Comparison of ENCODE assay signal across 15 mouse cellular contexts in genomic region chr6:65864919-65865318, GRCm38 (mm10).
DNase-seq lines count a peak whose midpoint lies in the region; ATAC-seq and TF ChIP-seq lines count a peak whose summit lies in the region.
"Had no signal": no experiment of that assay in that cellular context is flagged by ENCODE, and none has a peak within 500 bp of the region (broad histone marks: within the 10 kb centered on the region; RNA-seq: fewer than 3 reads in every experiment).

No protein-coding gene starts in this region.

- H3K9ac ChIP-seq in embryonic facial prominence, embryonic 11.5 days (replicated peaks; ENCODE audit: low read length) = no peak overlapping the region
- no peak overlapping the region for H3K9ac ChIP-seq in liver, postnatal 0 days (replicated peaks)
- no peak overlapping the region for H3K9ac ChIP-seq in liver, embryonic 11.5 days (ENCODE audit: low read depth, low read length)
- H3K9ac ChIP-seq: liver, embryonic 13.5 days; neural tube, embryonic 12.5 days had no signal

- WGBS in embryonic facial prominence, embryonic 11.5 days = 81% methylated on average over 5 of the region's 5 CpGs
- 85% methylated on average over 5 of the region's 5 CpGs for WGBS in embryonic facial prominence, embryonic 10.5 days
- WGBS in liver, postnatal 0 days (ENCODE audit: insufficient replicate concordance) = 80% methylated on average over 5 of the region's 5 CpGs
- whole genome bisulfite sequencing in liver, embryonic 11.5 days = 81% methylated on average over 5 of the region's 5 CpGs

- H3K4me3 ChIP-seq in embryonic facial prominence, embryonic 11.5 days (ENCODE audit: low read depth, low read length) = no peak overlapping the region
- H3K4me3 ChIP-seq in embryonic facial prominence, embryonic 10.5 days = no peak overlapping the region
- H3K4me3 ChIP-seq in liver, postnatal 0 days (ENCODE audit: low read depth, low read length) = no peak overlapping the region
- H3K4me3 ChIP-seq in liver, embryonic 11.5 days (ENCODE audit: low read depth, low read length) = no peak overlapping the region
- H3K4me3 ChIP-seq: forebrain, embryonic 10.5 days; liver, embryonic 13.5 days; neural tube, embryonic 12.5 days had no signal

- TF ChIP-seq CTCF in liver, postnatal 0 days (IDR thresholded peaks at IDR 0.05; ENCODE audit: low read depth) = 0 out of 2 replicates have a peak, but pooled peaks have one; percentile 23

- no peaks in the 10 kb centered on the region for H3K36me3 ChIP-seq in embryonic facial prominence, embryonic 11.5 days (replicated peaks; ENCODE audit: control insufficient read depth, insufficient read depth, low read depth, low read length)
- peaks cover 5% of the 10 kb centered on the region; the same call in 1 of the 2 replicates for H3K36me3 ChIP-seq in embryonic facial prominence, embryonic 10.5 days (replicated peaks)
- no peaks in the 10 kb centered on the region for H3K36me3 ChIP-seq in liver, postnatal 0 days (replicated peaks; ENCODE audit: insufficient read depth, low read length)
- no peaks in the 10 kb centered on the region; the same call in 1 of the 2 replicates for H3K36me3 ChIP-seq in liver, embryonic 11.5 days (ENCODE audit: control insufficient read depth, insufficient read depth, low read length)
- H3K36me3 ChIP-seq: liver, embryonic 13.5 days; neural tube, embryonic 12.5 days had no signal

- no peak for TF ChIP-seq EP300 in liver, postnatal 0 days (IDR thresholded peaks at IDR 0.05; ENCODE audit: low read depth)

- no peaks in the 10 kb centered on the region for H3K9me3 ChIP-seq in embryonic facial prominence, embryonic 11.5 days (replicated peaks; ENCODE audit: control insufficient read depth, low read length)
- no peaks in the 10 kb centered on the region for H3K9me3 ChIP-seq in embryonic facial prominence, embryonic 10.5 days
- no peaks in the 10 kb centered on the region for H3K9me3 ChIP-seq in liver, postnatal 0 days (ENCODE audit: low read length)
- H3K9me3 ChIP-seq in liver, embryonic 11.5 days (ENCODE audit: control insufficient read depth, low read length) = no peaks in the 10 kb centered on the region
- H3K9me3 ChIP-seq: forebrain, embryonic 10.5 days; liver, embryonic 13.5 days; neural tube, embryonic 12.5 days had no signal

- no peak overlapping the region for H3K4me2 ChIP-seq in embryonic facial prominence, embryonic 11.5 days (ENCODE audit: low read depth, low read length)
- no peak overlapping the region for H3K4me2 ChIP-seq in liver, postnatal 0 days (ENCODE audit: low read depth, low read length)
- H3K4me2 ChIP-seq in liver, embryonic 11.5 days = no peak overlapping the region
- H3K4me2 ChIP-seq: liver, embryonic 13.5 days; midbrain, embryonic 11.5 days; neural tube, embryonic 12.5 days had no signal

- no peaks in the 10 kb centered on the region for H3K4me1 ChIP-seq in embryonic facial prominence, embryonic 11.5 days (ENCODE audit: control insufficient read depth, insufficient read depth, low read length)
- peaks cover 4% of the 10 kb centered on the region for H3K4me1 ChIP-seq in embryonic facial prominence, embryonic 10.5 days
- H3K4me1 ChIP-seq in liver, postnatal 0 days (ENCODE audit: insufficient read depth) = no peaks in the 10 kb centered on the region
- no peaks in the 10 kb centered on the region for H3K4me1 ChIP-seq in liver, embryonic 11.5 days (replicated peaks; ENCODE audit: control insufficient read depth, insufficient read depth, low read length)
- H3K4me1 ChIP-seq: liver, embryonic 13.5 days; neural tube, embryonic 12.5 days had no signal

- no peak overlapping the region for H3K27ac ChIP-seq in embryonic facial prominence, embryonic 11.5 days (replicated peaks; ENCODE audit: low read depth, low read length)
- no peak overlapping the region for H3K27ac ChIP-seq in embryonic facial prominence, embryonic 10.5 days (replicated peaks)
- no peak overlapping the region for H3K27ac ChIP-seq in liver, postnatal 0 days (ENCODE audit: low read depth)
- no peak overlapping the region for H3K27ac ChIP-seq in liver, embryonic 11.5 days (ENCODE audit: low read depth, low read length)
- H3K27ac ChIP-seq: forebrain, embryonic 10.5 days; liver, embryonic 13.5 days; neural tube, embryonic 12.5 days had no signal

- ATAC-seq in embryonic facial prominence, embryonic 11.5 days (replicated peaks; ENCODE audit: insufficient number of reproducible peaks, low FRiP score, low TSS enrichment, low read depth) = no peak
- ATAC-seq in liver, postnatal 0 days = no peak
- ATAC-seq in liver, embryonic 11.5 days (replicated peaks; ENCODE audit: low FRiP score) = no peak
- peak; percentile 64 for ATAC-seq in megakaryocyte progenitor cell, adult 5-6 weeks (replicated peaks; ENCODE audit: poor library complexity)
- ATAC-seq: intestine, embryonic 16.5 days had no signal

- H3K27me3 ChIP-seq in embryonic facial prominence, embryonic 11.5 days (ENCODE audit: control insufficient read depth, insufficient read depth, low read length) = no peaks in the 10 kb centered on the region
- no peaks in the 10 kb centered on the region for H3K27me3 ChIP-seq in embryonic facial prominence, embryonic 10.5 days (replicated peaks; ENCODE audit: low read depth, poor library complexity, severe bottlenecking)
- H3K27me3 ChIP-seq in liver, postnatal 0 days (ENCODE audit: insufficient read depth, low read length) = no peaks in the 10 kb centered on the region
- no peaks in the 10 kb centered on the region for H3K27me3 ChIP-seq in liver, embryonic 11.5 days (replicated peaks; ENCODE audit: control insufficient read depth, insufficient read depth, low read length)
- H3K27me3 ChIP-seq: liver, embryonic 13.5 days; neural tube, embryonic 12.5 days had no signal

- DNase-seq in embryonic facial prominence, embryonic 11.5 days (ENCODE audit: low spot score) = peak; percentile 47
- DNase-seq in embryonic facial prominence, embryonic 10.5 days (ENCODE audit: low spot score) = no peak
- no peak for DNase-seq in liver, postnatal 0 days
- DNase-seq in liver, embryonic 11.5 days (ENCODE audit: low spot score) = no peak
- peak; percentile 4 for DNase-seq in A20 (ENCODE audit: low read depth, low spot score)
- no peak for DNase-seq in adipocyte (ENCODE audit: low spot score)
- DNase-seq in frontal cortex, postnatal 14 days (ENCODE audit: low spot score in 2 of 2) = no peak
- DNase-seq: adrenal gland, postnatal 36 days; cerebellum, adult 11-12 months; liver, embryonic 13.5 days had no signal

Comparison
In these comparisons a context has a peak if more than half of its experiments do, and no peak if none do; other contexts are left out.
1. DNase-seq: peak in embryonic facial prominence, embryonic 11.5 days (single experiment) and A20 (single experiment); none in embryonic facial prominence, embryonic 10.5 days (single experiment), liver, postnatal 0 days (single experiment), liver, embryonic 11.5 days (single experiment), adipocyte (single experiment) and frontal cortex, postnatal 14 days (0 of 2).